Mouse (Mus musculus) right cerebral cortex, postnatal 36 days (tissue): ENCODE measurements at regions not wholly inside any gene's neighbourhood (a gene's known extent, or its start where the extent isn't known, plus 50 kb on each side); places are given as distances from the start of the nearest gene placed in this dataset.

ENCODE experiments used
- DNase-seq, 2 experiments: peaks; one replicate each; pipeline ENCODE4 v3.0.0; 2022; ENCODE audit warnings: low spot score in 2 of 2, mixed read lengths in 1 of 2

- DNase-seq: peak in 1 of 2 experiments; percentile 8
Observed at GRCm38 (mm10) chr6:70589208-70589607, 202.8 kb downstream of the Rpia start.
